Mouse (Mus musculus) CH12.LX (cell line): Measurements from ENCODE around the gene Rsu1. TPM values are rescaled to one million over a fixed set of nuclear protein-coding genes. Genes with fewer than 3 reads are reported as not detected.

Experiments
- DNase-seq: peaks from one replicate; pipeline ENCODE4 v3.0.0-alpha.2; 2013; ENCODE audit errors: extremely low read depth
- H3K27ac ChIP-seq: 2 replicates; pipeline ENCODE4 v1.5.1; 2012; ENCODE audit warnings: low read depth, mild to moderate bottlenecking, control low read depth, moderate library complexity; ENCODE audit not compliant: insufficient read depth
- H3K27me3 ChIP-seq: replicated peaks from 2 replicates; pipeline ENCODE3; 2012; ENCODE audit warnings: inconsistent platforms
- H3K36me3 ChIP-seq, 2 experiments: replicated peaks in 1 of 2; 2 replicates each; pipeline versions ENCODE3 to v1.6.1; 2012; ENCODE audit warnings: inconsistent platforms in 1 of 2, low read length in 1 of 2, mild to moderate bottlenecking in 1 of 2, mixed read lengths in 1 of 2, moderate library complexity in 1 of 2; ENCODE audit not compliant: control insufficient read depth in 1 of 2, insufficient read depth in 1 of 2
- H3K4me1 ChIP-seq, 2 experiments: 2 replicates each; pipeline ENCODE4 v1.6.1; 2012; ENCODE audit warnings: inconsistent platforms in 1 of 2, moderate library complexity in 1 of 2; ENCODE audit not compliant: insufficient read depth in 2 of 2, control insufficient read depth in 1 of 2
- H3K4me2 ChIP-seq: 2 replicates; pipeline ENCODE4 v1.6.1; 2012; ENCODE audit warnings: low read depth, mild to moderate bottlenecking, control low read depth; ENCODE audit not compliant: poor library complexity, insufficient read depth, severe bottlenecking
- H3K4me3 ChIP-seq, 3 experiments: fragments of 150-350 bp in 1 of 3; sonication (generic) in 1 of 3; replicated peaks in 1 of 3; 2 replicates each; pipeline versions ENCODE3 to v1.5.1; 2011 to 2012; ENCODE audit warnings: low read depth in 2 of 3, low read length in 2 of 3, mild to moderate bottlenecking in 2 of 3, moderate library complexity in 2 of 3, control low read depth in 1 of 3, improper control_type of control experiment in 1 of 3, inconsistent platforms in 1 of 3, mixed read lengths in 1 of 3; ENCODE audit not compliant: poor library complexity in 1 of 3
- H3K79me2 ChIP-seq: replicated peaks from 2 replicates; pipeline ENCODE4 v1.6.1; 2012; ENCODE audit warnings: mild to moderate bottlenecking, moderate library complexity; ENCODE audit not compliant: control insufficient read depth, poor library complexity, insufficient read depth, severe bottlenecking; ENCODE audit errors: extremely low read depth
- H3K9ac ChIP-seq: 2 replicates; pipeline ENCODE4 v1.6.1; 2012; ENCODE audit warnings: low read depth, mild to moderate bottlenecking, control low read depth, moderate library complexity; ENCODE audit not compliant: insufficient read depth
- H3K9me3 ChIP-seq: replicated peaks from 2 replicates; pipeline ENCODE3; 2012; ENCODE audit warnings: low read length, inconsistent platforms, mixed read lengths
- BHLHE40 ChIP-seq: IDR thresholded peaks from 2 replicates; pipeline ENCODE4 v1.6.1; 2011; ENCODE audit warnings: mild to moderate bottlenecking, low read depth, low read length, improper control_type of control experiment
- CTCF ChIP-seq, 2 experiments: IDR thresholded peaks in 1 of 2; conservative IDR thresholded peaks in 1 of 2; 2 replicates each; pipeline ENCODE4 v1.5.1; 2011 to 2012; ENCODE audit warnings: low read depth in 2 of 2, low read length in 2 of 2, improper control_type of control experiment in 1 of 2, inconsistent platforms in 1 of 2, mild to moderate bottlenecking in 1 of 2, moderate library complexity in 1 of 2
- ELF1 ChIP-seq: IDR thresholded peaks from 2 replicates; pipeline ENCODE4 v1.6.1; 2014; ENCODE audit warnings: low read depth, mild to moderate bottlenecking, inconsistent platforms, low read length, improper control_type of control experiment
- IRF4 ChIP-seq: IDR thresholded peaks from 2 replicates; pipeline ENCODE4 v1.6.1; 2014; ENCODE audit warnings: low read depth, mild to moderate bottlenecking, inconsistent platforms, low read length, improper control_type of control experiment
- JUN ChIP-seq: IDR thresholded peaks from 2 replicates; pipeline ENCODE4 v1.6.1; 2011; ENCODE audit warnings: low read depth, mild to moderate bottlenecking, low read length, improper control_type of control experiment, moderate library complexity; ENCODE audit not compliant: insufficient read depth
- KAT2A ChIP-seq: IDR thresholded peaks from 2 replicates; pipeline ENCODE4 v1.6.1; 2012; ENCODE audit warnings: low read length, improper control_type of control experiment, inconsistent platforms; ENCODE audit not compliant: insufficient replicate concordance
- MAX ChIP-seq: IDR thresholded peaks from 2 replicates; pipeline ENCODE4 v1.6.1; 2011; ENCODE audit warnings: low read length, improper control_type of control experiment
- MEF2A ChIP-seq: IDR thresholded peaks from 2 replicates; pipeline ENCODE4 v1.6.1; 2014; ENCODE audit warnings: low read depth, mild to moderate bottlenecking, inconsistent platforms, low read length, improper control_type of control experiment, borderline replicate concordance
- MXI1 ChIP-seq: IDR thresholded peaks from 2 replicates; pipeline ENCODE4 v1.6.1; 2011; ENCODE audit warnings: mild to moderate bottlenecking, low read depth, low read length, improper control_type of control experiment
- MYC ChIP-seq: IDR thresholded peaks from 2 replicates; pipeline ENCODE4 v1.6.1; 2011; ENCODE audit warnings: low read depth, mild to moderate bottlenecking, improper control_type of control experiment, low read length
- NELFE ChIP-seq: IDR thresholded peaks from 2 replicates; pipeline ENCODE4 v1.6.1; 2011; ENCODE audit warnings: low read depth, low read length, improper control_type of control experiment
- NRF1 ChIP-seq: IDR thresholded peaks from 2 replicates; pipeline ENCODE4 v1.6.1; 2014; ENCODE audit warnings: low read depth, mild to moderate bottlenecking, inconsistent platforms, low read length, improper control_type of control experiment, moderate library complexity
- POLR2AphosphoS2 ChIP-seq: IDR thresholded peaks from 2 replicates; pipeline ENCODE4 v1.6.1; 2011; ENCODE audit warnings: low read depth, low read length, improper control_type of control experiment
- RAD21 ChIP-seq: IDR thresholded peaks from 2 replicates; pipeline ENCODE4 v1.6.1; 2011; ENCODE audit warnings: low read depth, mild to moderate bottlenecking, low read length, improper control_type of control experiment, moderate library complexity
- RCOR1 ChIP-seq: conservative IDR thresholded peaks from 2 replicates; pipeline ENCODE4 v1.6.1; 2012; ENCODE audit warnings: low read depth, mild to moderate bottlenecking, inconsistent platforms, low read length, improper control_type of control experiment
- SMC3 ChIP-seq: IDR thresholded peaks from 2 replicates; pipeline ENCODE4 v1.6.1; 2011; ENCODE audit warnings: low read depth, low read length, improper control_type of control experiment
- TCF12 ChIP-seq: IDR thresholded peaks from 2 replicates; pipeline ENCODE4 v1.6.1; 2014; ENCODE audit warnings: low read depth, mild to moderate bottlenecking, inconsistent platforms, low read length, improper control_type of control experiment
- ZC3H11A ChIP-seq: IDR thresholded peaks from 2 replicates; pipeline ENCODE4 v1.6.1; 2012; ENCODE audit warnings: low read depth, mild to moderate bottlenecking, inconsistent platforms, low read length, improper control_type of control experiment
- ZNF384 ChIP-seq: IDR thresholded peaks from 2 replicates; pipeline ENCODE4 v1.6.1; 2012; ENCODE audit warnings: low read depth, low read length, improper control_type of control experiment, inconsistent platforms
- dilution Hi-C: fragments of 300-500 bp; cut with MboI; formaldehyde crosslinking; loops from 2 replicates; pipeline ENCODE4 v1.14.3; 2020; ENCODE audit warnings: low sequenced_read_pairs; ENCODE audit not compliant: extremely low pct_unique_long_range_greater_than_20kb, extremely low pct_ligation_motif_present
- in situ Hi-C: fragments of 300-500 bp; cut with MboI; formaldehyde crosslinking; loops from 3 replicates; pipeline ENCODE4 v1.14.3; 2019; ENCODE audit warnings: low sequenced_read_pairs, low pct_ligation_motif_present, low pct_unique_long_range_greater_than_20kb, mixed read lengths
- polyA plus RNA-seq: library from polyadenylated mRNA; unstranded; fragments of >175 nt; gene quantifications from 2 replicates; pipeline ENCODE4 v1.2.1, GENCODE M21; 2012; ENCODE audit warnings: low read depth; ENCODE audit not compliant: insufficient read length
- total RNA-seq, 2 experiments: library from RNA; depleted of rRNA; stranded (reverse); fragments of 300-350 nt in 1 of 2; fragments of >200 nt in 1 of 2; gene quantifications; 2 replicates each; pipeline ENCODE4 v1.2.3; 2012 to 2014

Gene Rsu1
- total and polyA plus RNA-seq, 3 experiments: 29.5 to 108 (median 86.4) TPM

- no peak overlapping the region for H3K27ac ChIP-seq
- H3K9me3 ChIP-seq: no peaks in the 10 kb centered on the region
- DNase-seq: peak; percentile 48
- dilution Hi-C loops: no loop called here
- in situ Hi-C loops: loop anchor here (25.0 kb wide), 1 partner anchor 509 kb away; the partner anchor contains the start of gene St8sia6
- peaks cover 0 to 3% of the 10 kb centered on the region in 2 experiments for H3K36me3 ChIP-seq
- peaks cover 0 to 8% of the 10 kb centered on the region in 2 experiments; a peak in 3 of 4 replicates for H3K4me1 ChIP-seq
- H3K27me3 ChIP-seq: no peaks in the 10 kb centered on the region
- peak overlapping the region in 1 of 3 experiments; percentile 8 for H3K4me3 ChIP-seq
- no peaks in the 10 kb centered on the region for H3K79me2 ChIP-seq
- TF ChIP-seq POLR2AphosphoS2: no peak
- peak; percentile 97 for TF ChIP-seq ZNF384
- TF ChIP-seq KAT2A: no peak
- TF ChIP-seq TCF12: no peak
- 0 out of 2 replicates have a peak, but pooled peaks have one; percentile 11 for TF ChIP-seq JUN
- no peak for TF ChIP-seq ELF1
- no peak for TF ChIP-seq NELFE
- TF ChIP-seq RCOR1: no peak
- TF ChIP-seq MYC: peak; percentile 74; the same call in 1 of the 2 replicates
- no peak for TF ChIP-seq MXI1
- TF ChIP-seq MAX: peak; percentile 57; the same call in 1 of the 2 replicates
- peak; percentile 69 for TF ChIP-seq SMC3
- peak; percentile 66 for TF ChIP-seq BHLHE40
- peak; percentile 79; the same call in 1 of the 2 replicates for TF ChIP-seq MEF2A
- TF ChIP-seq IRF4: no peak
- TF ChIP-seq ZC3H11A: no peak
- peak; percentile 83 for TF ChIP-seq RAD21
- 0 out of 2 replicates have a peak, but pooled peaks have one; percentile 5 for TF ChIP-seq NRF1
- peak; percentile 43 to 87; a peak in 3 of 4 replicates for TF ChIP-seq CTCF (conservative IDR thresholded peaks at IDR 0.05 in 1 of 2, IDR thresholded peaks at IDR 0.05 in 1 of 2; ENCODE audit: low read depth in 2 of 2, low read length in 2 of 2)
- peak overlapping the region; percentile 74 for H3K4me2 ChIP-seq
- H3K9ac ChIP-seq: no peak overlapping the region
These were observed 7.1 kb upstream of the Rsu1 start for GRCm38 (mm10) chr2:13278114-13278862.

GRCm38 (mm10) chr2:13275874-13276273 is 4.7 kb upstream of the Rsu1 start:
- H3K9ac ChIP-seq: no peak overlapping the region
- no peak for DNase-seq
- in situ Hi-C loops (loop anchor here (25.0 kb wide), 1 partner anchor 511 kb away; the partner anchor contains the start of gene St8sia6), dilution Hi-C loops (no loop called here)
- peaks cover 0 to 3% of the 10 kb centered on the region in 2 experiments for H3K36me3 ChIP-seq
- no peak overlapping the region for H3K27ac ChIP-seq
- H3K4me3 ChIP-seq: no peak overlapping the region
- H3K79me2 ChIP-seq: no peaks in the 10 kb centered on the region
- peaks cover 0 to 18% of the 10 kb centered on the region in 2 experiments; a peak in 3 of 4 replicates for H3K4me1 ChIP-seq
- H3K9me3 ChIP-seq: no peaks in the 10 kb centered on the region
- no peaks in the 10 kb centered on the region for H3K27me3 ChIP-seq
- no peak overlapping the region for H3K4me2 ChIP-seq
- TF ChIP-seq MAX: no peak
- TF ChIP-seq CTCF (conservative IDR thresholded peaks at IDR 0.05 in 1 of 2, IDR thresholded peaks at IDR 0.05 in 1 of 2; ENCODE audit: low read depth in 2 of 2, low read length in 2 of 2): peak; percentile 23 to 45; a peak in 2 of 4 replicates
- no peak for TF ChIP-seq ZC3H11A
